Mouse (Mus musculus): ENCODE results near the gene Fam120a. TPM values are rescaled to one million over a fixed set of nuclear protein-coding genes. Genes with fewer than 3 reads are reported as not detected.

Fam120a gene
- polyA plus RNA-seq, 1 experiment from 2014 or later = 24.3 TPM

- Histone ChIP-seq H3K27ac (replicated peaks; ENCODE audit: low read depth, low read length) (no peak overlapping the region), H3K36me3 (replicated peaks; ENCODE audit: control insufficient read depth, insufficient read depth, low read depth, low read length) (no peaks in the 10 kb centered on the region), H3K9me3 (replicated peaks; ENCODE audit: control insufficient read depth, low read length) (no peaks in the 10 kb centered on the region), H3K4me1 (ENCODE audit: control insufficient read depth, insufficient read depth, low read length) (peaks cover 6% of the 10 kb centered on the region; the same call in 1 of the 2 replicates), H3K4me2 (ENCODE audit: low read depth, low read length) (peak overlapping the region; percentile 97; the same call in 1 of the 2 replicates), H3K9ac (replicated peaks; ENCODE audit: low read length) (no peak overlapping the region), H3K27me3 (ENCODE audit: control insufficient read depth, insufficient read depth, low read length) (no peaks in the 10 kb centered on the region), H3K4me3 (ENCODE audit: low read depth, low read length) (no peak overlapping the region)
- WGBS = 86% methylated on average over 4 of the region's 4 CpGs
- ATAC-seq (replicated peaks; ENCODE audit: insufficient number of reproducible peaks, low FRiP score, low TSS enrichment, low read depth) = no peak
- DNase-seq (ENCODE audit: low spot score) = no peak
These were observed 3.0 kb downstream of the Fam120a start for GRCm38 (mm10) chr13:48964850-48965249.

DNA sequence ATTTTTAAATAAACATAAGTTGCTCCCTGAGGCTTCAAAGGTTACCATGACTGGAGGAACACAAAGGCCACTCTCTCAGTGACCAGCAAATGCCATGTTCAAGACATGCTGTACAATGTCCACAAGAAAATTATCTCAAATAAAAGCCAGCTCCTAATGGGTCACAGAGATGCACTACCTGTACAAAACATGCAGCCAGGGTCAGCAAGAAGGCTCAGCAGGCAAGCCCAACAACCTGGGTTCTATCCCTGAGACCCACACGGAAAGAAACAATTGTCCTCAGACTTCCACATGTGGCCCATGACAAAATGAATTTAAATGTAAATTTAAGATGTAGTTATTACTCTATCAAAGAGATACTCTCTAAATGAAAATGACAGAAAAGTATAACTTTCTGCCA, 4.7 kb downstream of the Fam120a start:
- no peaks in the 10 kb centered on the region for H3K36me3 ChIP-seq (replicated peaks; ENCODE audit: control insufficient read depth, insufficient read depth, low read depth, low read length)
- DNase-seq (ENCODE audit: low spot score) (no peak), ATAC-seq (replicated peaks; ENCODE audit: insufficient number of reproducible peaks, low FRiP score, low TSS enrichment, low read depth) (no peak)
- no peak overlapping the region for H3K4me2 ChIP-seq (ENCODE audit: low read depth, low read length)
- no peaks in the 10 kb centered on the region for H3K9me3 ChIP-seq (replicated peaks; ENCODE audit: control insufficient read depth, low read length)
- no peak overlapping the region for H3K27ac ChIP-seq (replicated peaks; ENCODE audit: low read depth, low read length)
- no peak overlapping the region for H3K9ac ChIP-seq (replicated peaks; ENCODE audit: low read length)
- H3K4me3 ChIP-seq (ENCODE audit: low read depth, low read length) = no peak overlapping the region
- WGBS = 75% methylated on average over 1 of the region's 1 CpGs
- H3K27me3 ChIP-seq (ENCODE audit: control insufficient read depth, insufficient read depth, low read length) = no peaks in the 10 kb centered on the region
- H3K4me1 ChIP-seq (ENCODE audit: control insufficient read depth, insufficient read depth, low read length) = peaks cover 6% of the 10 kb centered on the region; the same call in 1 of the 2 replicates

DNA sequence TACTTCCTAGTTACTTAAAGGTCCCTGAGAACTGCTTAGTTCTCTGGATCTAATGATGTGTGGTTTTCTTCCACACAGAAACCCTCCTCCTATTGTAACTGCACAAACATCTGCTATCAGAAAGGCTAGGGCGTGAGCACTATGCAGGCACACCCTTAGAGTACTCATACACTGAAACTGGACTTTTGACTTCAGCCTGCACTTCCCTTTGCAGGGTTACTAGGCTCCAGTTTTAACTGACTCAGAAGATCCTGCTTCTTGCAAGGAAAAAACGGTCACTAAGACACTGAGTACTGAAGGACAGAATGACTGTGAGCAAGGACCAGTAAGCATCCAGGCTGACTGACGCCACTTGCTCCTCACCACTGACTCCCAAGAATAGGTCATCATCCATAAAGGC, 5.3 kb downstream of the Fam120a start:
- Histone ChIP-seq H3K27ac (replicated peaks; ENCODE audit: low read depth, low read length) (no peak overlapping the region), H3K9me3 (replicated peaks; ENCODE audit: control insufficient read depth, low read length) (no peaks in the 10 kb centered on the region)

DNA sequence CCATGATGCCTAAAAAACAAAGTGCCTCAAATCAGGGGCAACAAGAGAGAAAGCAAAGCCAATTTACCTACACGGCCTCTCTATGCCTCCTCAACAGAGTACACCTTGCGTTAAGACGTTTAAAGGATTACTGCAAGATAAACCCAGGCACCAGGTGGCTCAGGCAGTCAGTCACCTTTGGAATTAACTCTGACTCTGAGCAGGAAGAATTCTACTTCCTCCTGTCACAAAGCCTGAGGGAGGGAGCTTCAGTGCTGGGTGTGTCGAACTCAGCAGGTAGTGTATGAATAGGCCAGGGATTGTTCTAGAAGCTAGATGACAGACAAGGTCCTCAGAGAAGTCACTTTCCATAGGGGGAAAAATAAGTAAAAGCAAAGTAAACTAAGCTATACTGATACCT, 9.2 kb downstream of the Fam120a start:
- no peaks in the 10 kb centered on the region for H3K9me3 ChIP-seq (replicated peaks; ENCODE audit: control insufficient read depth, low read length)
- H3K9ac ChIP-seq (replicated peaks; ENCODE audit: low read length) = no peak overlapping the region
- WGBS = 64% methylated on average over 4 of the region's 4 CpGs
- H3K27ac ChIP-seq (replicated peaks; ENCODE audit: low read depth, low read length) = no peak overlapping the region
- ATAC-seq (replicated peaks; ENCODE audit: insufficient number of reproducible peaks, low FRiP score, low TSS enrichment, low read depth) (no peak), DNase-seq (ENCODE audit: low spot score) (no peak)
- H3K4me2 ChIP-seq (ENCODE audit: low read depth, low read length) = no peak overlapping the region
- H3K36me3 ChIP-seq (replicated peaks; ENCODE audit: control insufficient read depth, insufficient read depth, low read depth, low read length) = no peaks in the 10 kb centered on the region
- H3K4me1 ChIP-seq (ENCODE audit: control insufficient read depth, insufficient read depth, low read length) = no peaks in the 10 kb centered on the region
- H3K4me3 ChIP-seq (ENCODE audit: low read depth, low read length) = no peak overlapping the region
- H3K27me3 ChIP-seq (ENCODE audit: control insufficient read depth, insufficient read depth, low read length) = no peaks in the 10 kb centered on the region

More for the DNA sequence above, 5.3 kb downstream of the Fam120a start:
- ATAC-seq (replicated peaks; ENCODE audit: insufficient number of reproducible peaks, low FRiP score, low TSS enrichment, low read depth) (no peak), DNase-seq (ENCODE audit: low spot score) (no peak)
- Histone ChIP-seq H3K27me3 (ENCODE audit: control insufficient read depth, insufficient read depth, low read length) (no peaks in the 10 kb centered on the region), H3K36me3 (replicated peaks; ENCODE audit: control insufficient read depth, insufficient read depth, low read depth, low read length) (no peaks in the 10 kb centered on the region), H3K4me3 (ENCODE audit: low read depth, low read length) (no peak overlapping the region), H3K9ac (replicated peaks; ENCODE audit: low read length) (no peak overlapping the region), H3K4me2 (ENCODE audit: low read depth, low read length) (no peak overlapping the region), H3K4me1 (ENCODE audit: control insufficient read depth, insufficient read depth, low read length) (peaks cover 6% of the 10 kb centered on the region; the same call in 1 of the 2 replicates)
- 77% methylated on average over 3 of the region's 3 CpGs for WGBS

DNA sequence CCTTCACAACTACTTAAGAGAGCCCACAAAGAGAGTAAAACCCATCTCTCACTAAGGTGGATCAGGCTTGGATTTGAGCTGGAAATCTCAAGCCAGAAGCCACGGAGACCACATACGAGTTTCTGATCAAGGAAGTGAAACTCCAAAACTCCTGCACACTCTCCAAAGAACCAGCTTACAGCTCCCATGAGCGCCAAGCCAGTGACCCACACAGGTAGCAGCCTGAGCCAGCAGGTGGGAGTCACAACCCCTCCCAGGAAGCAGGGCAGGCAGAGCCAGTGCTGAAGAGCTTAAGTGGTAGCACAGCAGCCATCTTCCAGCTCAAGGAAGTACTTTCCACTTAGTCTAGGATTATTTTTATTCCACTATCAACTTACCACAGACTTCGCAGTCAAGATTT, 13.0 kb downstream of the Fam120a start:
- WGBS = 95% methylated on average over 4 of the region's 4 CpGs
- no peaks in the 10 kb centered on the region for H3K36me3 ChIP-seq (replicated peaks; ENCODE audit: control insufficient read depth, insufficient read depth, low read depth, low read length)
- H3K27me3 ChIP-seq (ENCODE audit: control insufficient read depth, insufficient read depth, low read length) = no peaks in the 10 kb centered on the region
- H3K4me2 ChIP-seq (ENCODE audit: low read depth, low read length) = no peak overlapping the region
- no peak overlapping the region for H3K9ac ChIP-seq (replicated peaks; ENCODE audit: low read length)
- DNase-seq (ENCODE audit: low spot score) = no peak
- no peak overlapping the region for H3K27ac ChIP-seq (replicated peaks; ENCODE audit: low read depth, low read length)
- H3K4me1 ChIP-seq (ENCODE audit: control insufficient read depth, insufficient read depth, low read length) = no peaks in the 10 kb centered on the region
- no peak overlapping the region for H3K4me3 ChIP-seq (ENCODE audit: low read depth, low read length)
- no peaks in the 10 kb centered on the region for H3K9me3 ChIP-seq (replicated peaks; ENCODE audit: control insufficient read depth, low read length)
- ATAC-seq (replicated peaks; ENCODE audit: insufficient number of reproducible peaks, low FRiP score, low TSS enrichment, low read depth) = no peak

GRCm38 (mm10) chr13:48950600-48951241, 17.1 kb downstream of the Fam120a start:
- no peak for DNase-seq (ENCODE audit: low spot score)
- Histone ChIP-seq H3K4me1 (ENCODE audit: control insufficient read depth, insufficient read depth, low read length) (no peaks in the 10 kb centered on the region), H3K4me3 (ENCODE audit: low read depth, low read length) (no peak overlapping the region), H3K4me2 (ENCODE audit: low read depth, low read length) (no peak overlapping the region), H3K27me3 (ENCODE audit: control insufficient read depth, insufficient read depth, low read length) (no peaks in the 10 kb centered on the region), H3K27ac (replicated peaks; ENCODE audit: low read depth, low read length) (no peak overlapping the region), H3K36me3 (replicated peaks; ENCODE audit: control insufficient read depth, insufficient read depth, low read depth, low read length) (peaks cover 5% of the 10 kb centered on the region), H3K9ac (replicated peaks; ENCODE audit: low read length) (no peak overlapping the region), H3K9me3 (replicated peaks; ENCODE audit: control insufficient read depth, low read length) (no peaks in the 10 kb centered on the region)
- no peak for ATAC-seq (replicated peaks; ENCODE audit: insufficient number of reproducible peaks, low FRiP score, low TSS enrichment, low read depth)
- 74% methylated on average over 5 of the region's 5 CpGs for WGBS

- Histone ChIP-seq H3K4me3 (ENCODE audit: low read depth, low read length) (no peak overlapping the region), H3K36me3 (replicated peaks; ENCODE audit: control insufficient read depth, insufficient read depth, low read depth, low read length) (peaks cover 5% of the 10 kb centered on the region), H3K9me3 (replicated peaks; ENCODE audit: control insufficient read depth, low read length) (no peaks in the 10 kb centered on the region), H3K4me1 (ENCODE audit: control insufficient read depth, insufficient read depth, low read length) (no peaks in the 10 kb centered on the region), H3K9ac (replicated peaks; ENCODE audit: low read length) (no peak overlapping the region), H3K4me2 (ENCODE audit: low read depth, low read length) (no peak overlapping the region), H3K27me3 (ENCODE audit: control insufficient read depth, insufficient read depth, low read length) (no peaks in the 10 kb centered on the region), H3K27ac (replicated peaks; ENCODE audit: low read depth, low read length) (no peak overlapping the region)
- ATAC-seq (replicated peaks; ENCODE audit: insufficient number of reproducible peaks, low FRiP score, low TSS enrichment, low read depth) (no peak), DNase-seq (ENCODE audit: low spot score) (no peak)
- 94% methylated on average over 6 of the region's 6 CpGs for WGBS
These were observed 18.9 kb downstream of the Fam120a start for GRCm38 (mm10) chr13:48948951-48949350.

DNA sequence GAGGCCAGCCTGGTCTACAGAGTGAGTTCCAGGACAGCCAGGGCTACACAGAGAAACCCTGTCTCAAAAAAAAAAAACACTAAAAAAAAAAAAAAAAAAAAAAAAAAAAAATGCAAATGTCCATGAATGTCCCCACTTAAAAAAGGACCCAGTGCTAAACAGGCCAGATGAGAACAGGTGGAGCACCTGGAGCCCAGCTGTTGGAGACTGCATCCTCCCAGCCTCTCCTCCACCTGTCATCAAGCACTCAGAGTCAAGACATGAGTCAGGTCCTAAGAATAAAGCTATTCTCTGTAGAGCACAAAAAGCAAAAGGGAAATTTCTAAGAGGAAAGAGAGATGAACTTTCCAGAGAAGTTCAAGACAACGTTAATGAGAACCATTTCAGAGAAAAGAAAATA, 23.2 kb downstream of the Fam120a start:
- H3K4me2 ChIP-seq (ENCODE audit: low read depth, low read length) = no peak overlapping the region
- H3K27ac ChIP-seq (replicated peaks; ENCODE audit: low read depth, low read length) = no peak overlapping the region
- H3K9me3 ChIP-seq (replicated peaks; ENCODE audit: control insufficient read depth, low read length) = no peaks in the 10 kb centered on the region
- DNase-seq (ENCODE audit: low spot score) (no peak), ATAC-seq (replicated peaks; ENCODE audit: insufficient number of reproducible peaks, low FRiP score, low TSS enrichment, low read depth) (no peak)
- H3K4me1 ChIP-seq (ENCODE audit: control insufficient read depth, insufficient read depth, low read length) = no peaks in the 10 kb centered on the region
- peaks cover 5% of the 10 kb centered on the region for H3K36me3 ChIP-seq (replicated peaks; ENCODE audit: control insufficient read depth, insufficient read depth, low read depth, low read length)
- no peak overlapping the region for H3K9ac ChIP-seq (replicated peaks; ENCODE audit: low read length)
- WGBS = 63% methylated on average over 1 of the region's 1 CpGs
- no peaks in the 10 kb centered on the region for H3K27me3 ChIP-seq (ENCODE audit: control insufficient read depth, insufficient read depth, low read length)
- H3K4me3 ChIP-seq (ENCODE audit: low read depth, low read length) = no peak overlapping the region
